Mouse (Mus musculus) heart, postnatal 0 days (tissue): ENCODE data around the gene Glb1. TPM values are rescaled to one million over a fixed set of nuclear protein-coding genes. Genes with fewer than 3 reads are reported as not detected.

Experiments used
- ATAC-seq: fragments of 200-750 bp; cut with Nextera tagmentation; 2 replicates; pipeline ENCODE4 v1.8.0; 2017; ENCODE audit warnings: low read depth, moderate number of reproducible peaks, moderate library complexity; ENCODE audit not compliant: insufficient read depth
- DNase-seq: peaks from one replicate; pipeline ENCODE4 v3.0.0-alpha.2; 2016; ENCODE audit warnings: low spot score
- H3K27ac ChIP-seq: fragments of 300-500 bp; sonication (generic); 2 replicates; pipeline ENCODE4 v1.5.1; 2014; ENCODE audit warnings: low read depth, mild to moderate bottlenecking
- H3K27me3 ChIP-seq: fragments of 300-500 bp; sonication (generic); 2 replicates; pipeline ENCODE4 v1.6.1; 2014; ENCODE audit warnings: low read length, mixed read lengths; ENCODE audit not compliant: control insufficient read depth, insufficient read depth
- H3K36me3 ChIP-seq: fragments of 300-500 bp; sonication (generic); replicated peaks from 2 replicates; pipeline ENCODE4 v1.6.1; 2014; ENCODE audit warnings: low read length, mixed read lengths; ENCODE audit not compliant: control insufficient read depth, insufficient read depth
- H3K4me1 ChIP-seq: fragments of 300-500 bp; sonication (generic); 2 replicates; pipeline ENCODE4 v1.6.1; 2014; ENCODE audit warnings: antibody characterized with exemption; ENCODE audit not compliant: control insufficient read depth, insufficient read depth
- H3K4me2 ChIP-seq: fragments of 300-500 bp; sonication (generic); 2 replicates; pipeline ENCODE4 v1.6.1; 2014; ENCODE audit warnings: low read depth, mild to moderate bottlenecking, low read length, moderate library complexity
- H3K4me3 ChIP-seq: fragments of 300-500 bp; sonication (generic); 2 replicates; pipeline ENCODE4 v1.5.1; 2014; ENCODE audit warnings: low read depth, low read length
- H3K9ac ChIP-seq: fragments of 300-500 bp; sonication (generic); replicated peaks from 2 replicates; pipeline ENCODE4 v1.6.1; 2014; ENCODE audit warnings: low read depth, low read length, mixed read lengths
- H3K9me3 ChIP-seq: fragments of 300-500 bp; sonication (generic); replicated peaks from 2 replicates; pipeline ENCODE4 v1.6.1; 2016; ENCODE audit warnings: low read length; ENCODE audit not compliant: control insufficient read depth
- CTCF ChIP-seq: IDR thresholded peaks from 2 replicates; pipeline ENCODE4 v1.5.1; 2016; ENCODE audit warnings: antibody characterized with exemption, control low read depth, low read depth
- EP300 ChIP-seq: IDR thresholded peaks from 2 replicates; pipeline ENCODE4 v1.6.1; 2016; ENCODE audit warnings: antibody characterized with exemption, low read depth
- WGBS: fragments of 180-500 bp; shearing (Covaris S2); extraction: QIAGEN DNeasy Blood & Tissue Kit; methylation state at CpG from one replicate; pipeline ENCODE4 v1.1.7; 2014; 5-methylcytosine and 5-hydroxymethylcytosine counted together
- polyA plus RNA-seq: library from polyadenylated mRNA; unstranded; fragments of >200 nt; fragmentation: Nextera tagmentation; extraction: Ambion mirVana; gene quantifications from 2 replicates; pipeline ENCODE4 v1.2.1, GENCODE M21; 2015
- total RNA-seq: library from RNA; depleted of rRNA; stranded (reverse); fragments of >200 nt; gene quantifications from 2 replicates; pipeline ENCODE4 v1.2.3, GENCODE M21; 2014; ENCODE audit warnings: low replicate concordance; rRNA removed

Glb1 gene
- total and polyA plus RNA-seq, 2 experiments from 2014 or later = 22.8 to 29.8 TPM

DNA sequence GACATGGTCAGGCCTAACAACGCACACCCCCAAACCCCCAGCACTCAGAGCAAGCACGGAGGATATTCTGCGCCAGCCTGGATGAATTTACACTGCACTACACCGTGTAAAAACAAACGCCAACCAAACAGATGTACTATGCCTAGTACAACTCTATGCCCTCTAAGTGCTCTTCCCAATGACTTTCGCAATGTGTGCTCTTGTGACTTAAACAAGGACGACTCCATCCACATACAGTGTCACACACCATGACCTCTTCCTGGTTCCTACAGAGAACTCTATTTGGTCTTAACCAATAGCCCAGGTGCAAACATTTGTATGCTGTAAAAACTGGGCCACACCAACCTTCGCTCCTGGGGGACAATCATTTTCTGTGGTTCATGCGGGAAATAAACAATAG is 121.6 kb downstream of the Glb1 start:
- H3K27ac ChIP-seq = no peak overlapping the region
- H3K9me3 ChIP-seq = no peaks in the 10 kb centered on the region
- 90% methylated on average over 9 of the region's 9 CpGs for WGBS
- no peaks in the 10 kb centered on the region for H3K27me3 ChIP-seq
- no peak overlapping the region for H3K4me3 ChIP-seq
- DNase-seq = no peak
- H3K36me3 ChIP-seq = no peaks in the 10 kb centered on the region
- H3K4me2 ChIP-seq = no peak overlapping the region
- no peak for ATAC-seq
- no peak overlapping the region for H3K9ac ChIP-seq
- 0 out of 2 replicates have a peak, but pooled peaks cover 5% of the 10 kb centered on the region for H3K4me1 ChIP-seq
- TF ChIP-seq EP300 (no peak), CTCF (no peak)

Other genes starting within 250 kb of the Glb1 start
- gene Bcl2a1c, start 70.9 kb upstream of the Glb1 start, total RNA-seq = not detected in 2 replicates
- not detected in 2 replicates for gene Bcl2a1c, start 70.9 kb upstream of the Glb1 start, polyA plus RNA-seq
- gene Crtap, start 10.4 kb upstream of the Glb1 start, total RNA-seq = 63.1 and 65.0 TPM in 2 replicates
- 75.8 and 80.6 TPM in 2 replicates for gene Crtap, start 10.4 kb upstream of the Glb1 start, polyA plus RNA-seq
- 5.4 and 10.0 TPM in 2 replicates for gene Tmppe, start within 50 bp of the Glb1 start, total RNA-seq
- gene Tmppe, start within 50 bp of the Glb1 start, polyA plus RNA-seq = 3.9 and 4.5 TPM in 2 replicates
- gene Ccr4, start 103.8 kb downstream of the Glb1 start, total RNA-seq = not detected in 2 replicates
- not detected in 2 replicates for gene Ccr4, start 103.8 kb downstream of the Glb1 start, polyA plus RNA-seq
- gene C130032M10Rik, start 114.6 kb downstream of the Glb1 start, total RNA-seq = 5.7 TPM in 1 of 2 replicates, not detected in the other
- gene C130032M10Rik, start 114.6 kb downstream of the Glb1 start, polyA plus RNA-seq = 0.22 and 0.44 TPM in 2 replicates
- gene Trim71, start 163.3 kb downstream of the Glb1 start, total RNA-seq = under 0.01 and 0.04 TPM in 2 replicates
- gene Trim71, start 163.3 kb downstream of the Glb1 start, polyA plus RNA-seq = not detected in 2 replicates
- 19.7 and 35.6 TPM in 2 replicates for gene Cnot10, start 239.1 kb downstream of the Glb1 start, total RNA-seq
- gene Cnot10, start 239.1 kb downstream of the Glb1 start, polyA plus RNA-seq = 24.3 and 25.7 TPM in 2 replicates